Comparison of ENCODE assay signal across 31 mouse cellular contexts in genomic region chr19:30108616-30109015, GRCm38 (mm10).
DNase-seq lines count a peak whose midpoint lies in the region; ATAC-seq and TF ChIP-seq lines count a peak whose summit lies in the region.
"Had no signal": no experiment of that assay in that cellular context is flagged by ENCODE, and none has a peak within 500 bp of the region (broad histone marks: within the 10 kb centered on the region; RNA-seq: fewer than 3 reads in every experiment).

No protein-coding gene starts in this region.

- intact Hi-C loops in left cerebral cortex, postnatal 36 days (cut with DNase I), result no loop called here
- intact Hi-C loops in gastrocnemius, postnatal 36 days (cut with DNase I), result no loop called here

- no peak overlapping the region for H3K4me3 ChIP-seq in hindbrain, embryonic 13.5 days
- H3K4me3 ChIP-seq in hindbrain, embryonic 11.5 days (ENCODE audit: low read depth, low read length), result no peak overlapping the region
- no peak overlapping the region for H3K4me3 ChIP-seq in forebrain, postnatal 0 days (ENCODE audit: low read depth, low read length)
- H3K4me3 ChIP-seq in hindbrain, postnatal 0 days (ENCODE audit: low read length), result no peak overlapping the region
- H3K4me3 ChIP-seq in midbrain, postnatal 0 days (ENCODE audit: low read depth, low read length), result no peak overlapping the region
- H3K4me3 ChIP-seq: heart, embryonic 12.5 days; left cerebral cortex, adult 2 months; limb, embryonic 15.5 days; neural tube, embryonic 12.5 days had no signal

- no peak overlapping the region for H3K4me2 ChIP-seq in hindbrain, embryonic 13.5 days
- no peak overlapping the region for H3K4me2 ChIP-seq in hindbrain, embryonic 11.5 days (replicated peaks; ENCODE audit: low read depth, low read length)
- no peak overlapping the region for H3K4me2 ChIP-seq in forebrain, postnatal 0 days (ENCODE audit: low read depth)
- no peak overlapping the region for H3K4me2 ChIP-seq in hindbrain, postnatal 0 days (ENCODE audit: low read depth, low read length)
- no peak overlapping the region for H3K4me2 ChIP-seq in midbrain, postnatal 0 days (ENCODE audit: low read depth, low read length, poor library complexity, severe bottlenecking)
- H3K4me2 ChIP-seq: heart, embryonic 12.5 days; limb, embryonic 15.5 days; lung, embryonic 14.5 days; neural tube, embryonic 12.5 days had no signal

- DNase-seq in hindbrain, embryonic 11.5 days (ENCODE audit: low spot score), result no peak
- DNase-seq in forebrain, postnatal 0 days, result no peak
- DNase-seq in hindbrain, postnatal 0 days (ENCODE audit: low spot score), result no peak
- no peak for DNase-seq in midbrain, postnatal 0 days (ENCODE audit: low spot score)
- no peak for DNase-seq in left cerebral cortex, postnatal 36 days (ENCODE audit: low spot score in 2 of 2)
- no peak for DNase-seq in Muller cell, postnatal 12 days (ENCODE audit: inconsistent ontology term)
- no peak for DNase-seq in gastrocnemius, postnatal 36 days
- DNase-seq: adrenal gland, postnatal 14 days; B cell, adult 2 months; cerebellum, adult 8-10 months; gastrocnemius, postnatal 10 days; heart, adult 11 months; heart, postnatal 10 days; kidney, adult 11 months; kidney, postnatal 4 days; layer of hippocampus, adult 9-11 months; left cerebral cortex, postnatal 4 days; lung, embryonic 14.5 days; right cerebral cortex, postnatal 14 days; thymus, adult 2 months; thymus, postnatal 4 days had no signal

- peaks cover 25% of the 10 kb centered on the region for H3K4me1 ChIP-seq in hindbrain, embryonic 13.5 days (replicated peaks)
- H3K4me1 ChIP-seq in hindbrain, embryonic 11.5 days (replicated peaks; ENCODE audit: control insufficient read depth, insufficient read depth, low read length), result no peaks in the 10 kb centered on the region
- H3K4me1 ChIP-seq in forebrain, postnatal 0 days (ENCODE audit: insufficient read depth), result peaks cover 11% of the 10 kb centered on the region; the same call in 1 of the 2 replicates
- no peaks in the 10 kb centered on the region for H3K4me1 ChIP-seq in hindbrain, postnatal 0 days (ENCODE audit: insufficient read depth, low read length)
- H3K4me1 ChIP-seq in midbrain, postnatal 0 days (ENCODE audit: insufficient read depth, low read length), result no peaks in the 10 kb centered on the region; the same call in 1 of the 2 replicates
- H3K4me1 ChIP-seq: limb, embryonic 15.5 days; neural tube, embryonic 12.5 days had no signal

- H3K36me3 ChIP-seq in hindbrain, embryonic 13.5 days, result peaks cover 2% of the 10 kb centered on the region; the same call in 1 of the 2 replicates
- H3K36me3 ChIP-seq in hindbrain, embryonic 11.5 days (ENCODE audit: control insufficient read depth, insufficient read depth, low read length), result no peaks in the 10 kb centered on the region
- no peaks in the 10 kb centered on the region for H3K36me3 ChIP-seq in forebrain, postnatal 0 days (ENCODE audit: insufficient read depth)
- no peaks in the 10 kb centered on the region for H3K36me3 ChIP-seq in hindbrain, postnatal 0 days (ENCODE audit: insufficient read depth, low read length)
- H3K36me3 ChIP-seq in midbrain, postnatal 0 days (ENCODE audit: insufficient read depth, low read length), result no peaks in the 10 kb centered on the region
- H3K36me3 ChIP-seq: G1E; heart, embryonic 12.5 days; limb, embryonic 15.5 days; neural tube, embryonic 12.5 days had no signal

- no peak overlapping the region for H3K9ac ChIP-seq in hindbrain, embryonic 13.5 days
- no peak overlapping the region for H3K9ac ChIP-seq in hindbrain, embryonic 11.5 days (ENCODE audit: low read depth, low read length)
- H3K9ac ChIP-seq in forebrain, postnatal 0 days, result peak overlapping the region; percentile 18; the same call in 1 of the 2 replicates
- H3K9ac ChIP-seq in hindbrain, postnatal 0 days (replicated peaks; ENCODE audit: low read length), result no peak overlapping the region
- H3K9ac ChIP-seq in midbrain, postnatal 0 days (replicated peaks; ENCODE audit: low read length, poor library complexity, severe bottlenecking), result no peak overlapping the region
- H3K9ac ChIP-seq: heart, embryonic 12.5 days; limb, embryonic 15.5 days; liver, embryonic 14.5 days; lung, embryonic 14.5 days; neural tube, embryonic 12.5 days had no signal

- H3K27me3 ChIP-seq in hindbrain, embryonic 13.5 days, result no peaks in the 10 kb centered on the region
- H3K27me3 ChIP-seq in hindbrain, embryonic 11.5 days (ENCODE audit: control insufficient read depth, insufficient read depth, low read length), result no peaks in the 10 kb centered on the region
- H3K27me3 ChIP-seq in forebrain, postnatal 0 days (ENCODE audit: insufficient read depth, low read length), result no peaks in the 10 kb centered on the region
- H3K27me3 ChIP-seq in hindbrain, postnatal 0 days (ENCODE audit: insufficient read depth, low read length), result no peaks in the 10 kb centered on the region
- H3K27me3 ChIP-seq in midbrain, postnatal 0 days (ENCODE audit: insufficient read depth, low read length), result no peaks in the 10 kb centered on the region
- H3K27me3 ChIP-seq: CH12.LX; heart, embryonic 12.5 days; limb, embryonic 15.5 days; neural tube, embryonic 12.5 days had no signal

- no peaks in the 10 kb centered on the region for H3K9me3 ChIP-seq in hindbrain, embryonic 13.5 days
- no peaks in the 10 kb centered on the region for H3K9me3 ChIP-seq in hindbrain, embryonic 11.5 days (ENCODE audit: control insufficient read depth, low read length)
- no peaks in the 10 kb centered on the region for H3K9me3 ChIP-seq in forebrain, postnatal 0 days (ENCODE audit: low read length)
- no peaks in the 10 kb centered on the region for H3K9me3 ChIP-seq in hindbrain, postnatal 0 days (ENCODE audit: low read length)
- H3K9me3 ChIP-seq in midbrain, postnatal 0 days (ENCODE audit: low read length), result no peaks in the 10 kb centered on the region
- H3K9me3 ChIP-seq: G1E; heart, embryonic 12.5 days; limb, embryonic 15.5 days; neural tube, embryonic 12.5 days had no signal

- H3K27ac ChIP-seq in hindbrain, embryonic 13.5 days, result peak overlapping the region; percentile 77
- H3K27ac ChIP-seq in hindbrain, embryonic 11.5 days (ENCODE audit: low read depth, low read length), result no peak overlapping the region
- peak overlapping the region; percentile 57 for H3K27ac ChIP-seq in forebrain, postnatal 0 days (ENCODE audit: low read depth, low read length)
- 0 out of 2 replicates have a peak overlapping the region, but pooled peaks have one; percentile 32 for H3K27ac ChIP-seq in hindbrain, postnatal 0 days
- H3K27ac ChIP-seq in midbrain, postnatal 0 days (ENCODE audit: low read depth, low read length), result peak overlapping the region; percentile 68
- H3K27ac ChIP-seq: left cerebral cortex, adult 2 months; limb, embryonic 15.5 days; liver, embryonic 14.5 days; neural tube, embryonic 12.5 days; stomach, postnatal 0 days had no signal

- ATAC-seq in hindbrain, embryonic 13.5 days (ENCODE audit: low FRiP score), result 0 out of 2 replicates have a peak, but pooled peaks have one; percentile 43
- ATAC-seq in hindbrain, embryonic 11.5 days (ENCODE audit: low FRiP score), result no peak
- 0 out of 2 replicates have a peak, but pooled peaks have one; percentile 30 for ATAC-seq in forebrain, postnatal 0 days
- ATAC-seq in hindbrain, postnatal 0 days, result no peak
- no peak; the same call in 1 of the 2 replicates for ATAC-seq in midbrain, postnatal 0 days (ENCODE audit: low FRiP score)
- ATAC-seq: activated CD4-positive, CD25-positive, alpha-beta regulatory T cell, adult 4 months had no signal

- TF ChIP-seq CTCF in forebrain, postnatal 0 days (IDR thresholded peaks at IDR 0.05; ENCODE audit: low read depth), result no peak
- no peak for TF ChIP-seq CTCF in hindbrain, postnatal 0 days (IDR thresholded peaks at IDR 0.05; ENCODE audit: low read depth)
- no peak for TF ChIP-seq CTCF in midbrain, postnatal 0 days (IDR thresholded peaks at IDR 0.05)

Comparison
In these comparisons a context has a peak if more than half of its experiments do, and no peak if none do; other contexts are left out.
1. ATAC-seq: peak in hindbrain, embryonic 13.5 days (single experiment) and forebrain, postnatal 0 days (single experiment); none in hindbrain, embryonic 11.5 days (single experiment), hindbrain, postnatal 0 days (single experiment) and midbrain, postnatal 0 days (single experiment).